Mouse (Mus musculus): Measurements from ENCODE around the gene Gm21992.
A peak's percentile ranks its signal among the peaks of the same experiment; 100 is the strongest.

The Gm21992 gene

DNA sequence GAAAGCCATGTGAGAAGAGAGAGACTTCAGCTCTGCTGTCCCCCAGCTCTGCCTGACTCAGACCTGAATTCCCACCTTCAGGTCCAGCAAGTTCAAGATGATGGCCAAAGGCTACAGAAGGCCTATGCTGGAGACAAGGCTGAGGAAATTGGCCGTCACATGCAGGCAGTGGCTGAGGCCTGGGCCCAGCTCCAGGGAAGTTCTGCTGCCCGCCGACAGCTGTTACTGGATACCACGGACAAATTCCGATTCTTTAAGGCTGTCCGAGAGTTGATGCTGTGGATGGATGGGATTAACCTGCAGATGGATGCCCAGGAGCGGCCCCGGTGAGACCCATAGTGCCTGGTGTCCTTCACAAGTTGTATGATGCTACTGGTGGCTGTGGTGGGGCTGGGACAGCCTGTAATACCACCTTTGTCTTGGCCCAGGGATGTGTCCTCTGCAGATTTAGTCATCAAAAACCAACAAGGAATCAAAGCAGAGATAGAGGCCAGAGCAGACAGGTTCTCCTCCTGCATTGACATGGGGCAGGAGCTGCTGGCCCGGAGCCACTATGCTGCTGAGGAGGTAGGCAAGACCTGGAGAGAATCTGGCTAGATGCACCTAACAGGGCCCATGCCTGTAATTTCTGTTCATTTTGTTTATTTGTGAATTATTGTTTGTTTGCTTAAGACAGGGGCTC, 63.6 kb downstream of the Gm21992 start:
- DNase-seq, result peak; percentile 61 to 65

DNA sequence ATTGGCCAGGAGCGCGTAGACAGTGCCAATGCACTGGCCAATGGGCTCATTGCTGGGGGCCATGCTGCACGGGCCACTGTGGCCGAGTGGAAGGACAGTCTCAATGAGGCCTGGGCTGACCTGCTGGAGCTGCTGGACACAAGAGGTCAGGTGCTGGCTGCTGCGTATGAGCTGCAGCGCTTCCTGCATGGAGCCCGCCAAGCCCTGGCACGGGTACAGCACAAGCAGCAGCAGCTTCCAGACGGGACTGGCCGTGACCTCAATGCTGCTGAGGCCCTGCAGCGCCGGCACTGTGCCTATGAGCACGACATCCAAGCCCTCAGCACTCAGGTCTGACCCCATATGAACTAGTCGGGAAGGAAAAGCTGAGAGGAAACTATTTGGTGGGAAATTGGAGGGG, 64.8 kb downstream of the Gm21992 start:
- DNase-seq, result peak; percentile 81 to 82

GRCm38 (mm10) chr19:4745681-4746080, 65.7 kb downstream of the Gm21992 start:
- peak; percentile 71 to 74 for DNase-seq

- peak; percentile 63 to 65 for DNase-seq
Observed at GRCm38 (mm10) chr19:4745057-4745456, 66.4 kb downstream of the Gm21992 start.

DNA sequence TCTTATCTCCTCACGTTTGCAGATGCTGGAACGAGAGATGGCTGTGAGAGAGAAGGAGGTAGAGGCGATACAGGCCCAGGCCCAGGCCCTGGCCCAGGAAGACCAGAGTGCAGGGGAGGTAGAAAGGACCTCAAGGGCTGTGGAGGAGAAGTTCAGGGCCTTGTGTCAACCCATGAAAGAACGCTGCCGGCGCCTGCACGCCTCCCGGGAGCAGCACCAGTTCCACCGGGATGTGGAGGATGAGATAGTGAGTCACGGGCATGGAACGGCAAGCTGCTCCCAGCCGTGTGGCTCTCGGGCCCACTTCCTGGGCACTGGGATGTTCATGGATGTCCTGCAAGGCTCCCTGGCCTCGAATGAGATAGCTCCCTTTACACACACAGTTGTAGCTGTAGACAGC, 67.4 kb downstream of the Gm21992 start:
- no peak for DNase-seq

GRCm38 (mm10) chr19:4743524-4743923, 67.9 kb downstream of the Gm21992 start:
- peak in 1 of 2 experiments; percentile 55 for DNase-seq

DNA sequence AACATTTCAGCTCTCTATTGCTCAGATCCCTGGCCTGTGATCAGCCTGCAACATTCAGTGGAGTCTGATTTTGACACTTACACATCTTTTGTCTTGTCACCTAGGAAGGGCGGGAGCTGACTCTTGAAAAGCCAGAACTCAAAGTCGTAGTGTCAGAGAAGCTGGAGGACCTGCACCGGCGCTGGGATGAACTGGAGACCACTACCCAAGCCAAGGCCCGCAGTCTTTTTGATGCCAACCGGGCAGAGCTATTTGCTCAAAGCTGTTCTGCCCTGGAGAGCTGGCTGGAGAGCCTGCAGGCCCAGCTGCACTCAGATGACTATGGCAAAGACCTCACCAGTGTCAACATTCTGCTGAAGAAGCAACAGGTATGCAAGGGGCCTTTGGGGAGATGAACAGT, 69.2 kb downstream of the Gm21992 start:
- no peak for DNase-seq

DNA sequence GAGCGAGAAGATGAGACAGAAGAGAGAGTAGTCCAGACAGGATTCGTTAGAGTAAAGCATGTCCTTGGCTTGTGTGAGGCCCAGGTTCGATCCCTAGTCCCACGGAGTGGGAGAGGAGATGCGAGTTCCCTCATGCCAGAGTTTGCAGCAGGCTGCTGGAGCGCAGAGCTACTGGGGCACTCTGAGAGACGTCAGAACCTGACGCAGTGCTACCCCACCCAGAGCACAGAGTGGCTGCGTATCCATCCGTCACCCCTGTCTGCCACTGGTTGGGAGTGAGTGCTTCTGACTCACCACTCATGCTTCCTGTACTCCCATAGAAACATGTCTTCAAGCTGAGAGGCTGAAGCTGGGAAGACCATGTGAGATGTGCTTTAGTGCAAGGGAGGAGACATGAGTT, 69.9 kb downstream of the Gm21992 start:
- no peak for DNase-seq

DNA sequence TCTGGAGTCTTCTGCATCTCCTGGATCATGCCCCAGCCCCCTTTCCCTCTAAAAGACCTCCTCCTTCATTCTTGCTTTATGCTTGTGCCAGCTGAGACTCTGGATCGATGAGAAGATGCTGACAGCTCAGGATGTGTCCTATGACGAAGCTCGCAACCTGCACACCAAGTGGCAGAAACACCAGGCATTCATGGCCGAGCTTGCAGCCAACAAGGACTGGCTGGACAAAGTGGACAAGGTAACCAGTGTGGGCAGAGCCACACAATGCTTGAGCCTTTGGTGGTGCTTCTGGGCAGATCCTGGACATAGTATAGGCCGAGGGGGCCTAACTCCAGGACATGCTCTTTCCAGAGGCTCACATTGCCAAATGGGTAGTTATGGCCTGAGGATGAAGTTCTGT, 71.7 kb downstream of the Gm21992 start:
- DNase-seq, result no peak

DNA sequence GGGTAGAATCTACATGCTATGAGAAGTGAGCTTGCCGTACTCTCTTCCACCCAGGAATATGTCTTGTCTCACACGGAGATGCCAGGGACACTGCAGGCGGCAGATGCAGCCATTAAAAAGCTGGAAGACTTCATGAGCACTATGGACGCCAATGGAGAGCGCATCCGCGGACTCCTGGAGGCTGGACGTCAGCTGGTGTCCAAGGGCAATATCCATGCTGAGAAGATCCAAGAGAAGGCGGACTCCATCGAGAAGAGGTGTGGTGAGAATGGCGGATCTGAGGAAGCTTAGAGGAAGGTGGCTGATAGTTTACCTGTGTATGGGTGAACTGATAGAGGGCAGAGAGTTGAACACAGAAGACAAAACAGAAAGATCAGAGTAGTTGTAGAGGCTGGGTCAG, 72.4 kb downstream of the Gm21992 start:
- DNase-seq, result no peak

DNA sequence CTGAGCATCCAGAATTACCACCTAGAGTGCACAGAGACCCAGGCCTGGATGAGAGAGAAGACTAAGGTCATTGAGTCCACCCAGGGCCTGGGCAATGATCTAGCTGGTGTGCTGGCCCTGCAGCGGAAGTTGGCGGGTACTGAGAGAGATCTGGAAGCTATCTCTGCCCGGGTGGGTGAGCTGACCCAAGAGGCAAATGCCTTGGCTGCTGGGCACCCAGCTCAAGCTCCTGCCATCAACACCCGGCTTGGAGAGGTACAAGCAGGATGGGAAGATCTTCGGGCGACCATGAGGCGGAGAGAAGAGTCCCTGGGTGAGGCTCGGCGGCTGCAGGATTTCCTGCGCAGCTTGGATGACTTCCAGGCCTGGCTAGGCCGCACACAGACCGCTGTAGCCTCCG, 73.5 kb downstream of the Gm21992 start:
- DNase-seq, result no peak

GRCm38 (mm10) chr19:4733052-4733451, 78.4 kb downstream of the Gm21992 start:
- DNase-seq, result no peak

DNA sequence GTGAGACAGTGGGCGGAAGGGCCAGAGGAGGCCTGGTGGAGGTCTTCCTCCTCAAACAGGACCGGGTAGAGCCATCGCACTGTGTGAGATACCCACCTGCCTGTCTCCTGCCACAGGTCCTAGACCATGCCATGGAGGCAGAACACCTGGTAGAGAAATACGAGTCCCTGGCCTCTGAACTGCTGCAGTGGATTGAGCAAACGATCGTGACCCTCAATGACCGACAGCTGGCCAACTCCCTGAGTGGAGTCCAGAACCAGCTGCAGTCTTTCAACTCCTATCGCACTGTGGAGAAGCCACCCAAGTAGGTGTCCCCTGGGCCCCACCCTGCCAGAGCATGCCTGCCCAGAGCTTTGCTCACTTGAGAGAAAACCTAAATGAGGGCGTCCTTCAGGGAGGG, 82.2 kb downstream of the Gm21992 start:
- DNase-seq, result no peak

- peak; percentile 50 to 53 for DNase-seq
Observed at GRCm38 (mm10) chr19:4720671-4721244, 90.7 kb downstream of the Gm21992 start.

DNA sequence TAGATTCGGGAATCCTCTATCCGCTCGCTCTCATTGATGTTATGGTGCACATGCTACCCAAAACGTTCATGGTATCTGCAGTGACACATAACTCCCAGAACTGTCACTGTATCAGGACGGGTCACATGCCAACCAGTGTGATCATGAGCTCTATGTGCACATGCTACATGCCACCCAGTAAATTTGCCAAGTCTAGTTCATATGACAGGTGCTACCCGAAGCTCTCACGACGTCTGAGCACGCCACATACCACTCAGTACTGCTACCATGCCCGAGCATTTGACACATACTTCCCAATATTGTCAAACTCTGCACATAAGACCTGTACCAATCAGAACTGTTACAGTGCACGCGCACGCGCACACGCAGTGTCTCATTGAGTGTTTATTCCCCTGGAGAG, 91.3 kb downstream of the Gm21992 start:
- DNase-seq, result no peak

GRCm38 (mm10) chr19:4719351-4719764, 92.1 kb downstream of the Gm21992 start:
- DNase-seq, result no peak

DNA sequence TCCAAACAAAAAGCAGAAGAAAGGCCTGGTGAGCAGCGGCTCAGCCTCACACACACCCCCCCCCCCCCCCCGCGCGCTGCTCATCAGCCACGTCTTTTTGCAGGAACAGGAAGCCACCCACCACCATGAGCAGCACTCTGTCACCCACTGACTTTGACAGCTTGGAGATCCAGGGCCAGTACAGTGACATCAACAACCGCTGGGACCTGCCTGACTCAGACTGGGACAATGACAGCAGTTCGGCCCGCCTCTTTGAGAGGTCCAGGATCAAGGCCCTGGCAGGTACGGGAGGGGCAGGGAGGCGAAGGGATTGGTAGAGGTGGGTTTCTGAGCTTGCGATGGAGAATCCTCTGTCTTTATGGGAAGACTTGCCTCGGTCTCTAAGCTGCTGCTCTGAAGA, 92.7 kb downstream of the Gm21992 start:
- DNase-seq, result no peak

DNA sequence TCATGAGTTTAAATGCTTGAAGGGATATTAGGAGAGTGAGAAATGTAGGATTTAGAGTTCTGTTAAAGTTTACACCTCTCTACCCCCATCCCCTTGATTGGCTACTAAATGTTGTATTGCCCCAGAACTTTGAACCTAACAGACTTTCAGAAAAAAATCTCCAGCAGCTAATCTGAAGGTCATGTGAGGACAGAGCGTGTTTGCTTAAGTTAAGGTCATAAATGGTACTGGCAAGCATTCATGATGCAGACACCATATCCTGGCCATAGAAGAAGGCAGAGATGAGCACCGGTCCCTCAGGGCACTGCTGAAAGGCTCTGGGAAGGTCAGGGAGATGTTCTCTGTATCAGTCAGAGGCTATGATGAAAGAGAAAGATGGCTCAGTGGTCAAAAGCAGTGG, 94.1 kb downstream of the Gm21992 start:
- DNase-seq, result no peak

- no peak for DNase-seq
Observed at GRCm38 (mm10) chr19:4716756-4717155, 94.7 kb downstream of the Gm21992 start.

DNA sequence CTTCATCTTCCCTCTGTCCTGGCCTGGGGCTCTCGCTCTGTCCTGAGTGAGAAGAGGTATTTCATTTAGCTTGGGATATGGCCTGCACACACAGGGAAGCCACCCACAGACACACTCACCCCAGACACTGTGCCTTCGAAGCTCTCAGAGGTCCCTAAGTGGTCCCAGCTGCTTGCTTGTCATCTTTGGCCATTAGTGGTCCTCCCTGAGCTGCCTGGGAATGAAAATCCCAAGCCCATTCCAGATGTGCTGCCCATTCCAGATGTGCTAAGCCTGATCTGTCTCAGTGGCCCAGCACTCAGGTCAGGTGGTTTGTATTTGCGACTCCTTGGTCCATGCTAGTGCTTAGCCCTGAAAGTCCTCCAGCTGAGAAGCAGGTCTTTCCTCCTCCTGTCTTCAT, 97.5 kb downstream of the Gm21992 start:
- DNase-seq, result no peak

GRCm38 (mm10) chr19:4712781-4713526, 98.5 kb downstream of the Gm21992 start:
- DNase-seq, result peak; percentile 41 to 53

- peak; percentile 42 to 67 for DNase-seq
Observed at GRCm38 (mm10) chr19:4712156-4712780, 99.1 kb downstream of the Gm21992 start.

GRCm38 (mm10) chr19:4711601-4712155, 99.7 kb downstream of the Gm21992 start:
- peak; percentile 56 to 72 for DNase-seq

Data from cerebellum, adult 18-20 months (tissue).